Mouse (Mus musculus) urinary bladder, postnatal 14 days (tissue): Measurements from ENCODE around the gene Zfp667.
"Not testable (repeated sequence)": the region's sequence is repeated elsewhere in the genome, so short reads cannot be mapped to it uniquely, and the experiment has no call there.

Experiments used
- DNase-seq: peaks from one replicate; pipeline ENCODE4 v3.0.0; 2021; ENCODE audit warnings: low spot score

Gene Zfp667

GRCm38 (mm10) chr7:6285842-6286705, at the start of gene Zfp667:
Zfp667 (plus strand) TSS chr7:6286579.
- peak; percentile 99 for DNase-seq

DNA sequence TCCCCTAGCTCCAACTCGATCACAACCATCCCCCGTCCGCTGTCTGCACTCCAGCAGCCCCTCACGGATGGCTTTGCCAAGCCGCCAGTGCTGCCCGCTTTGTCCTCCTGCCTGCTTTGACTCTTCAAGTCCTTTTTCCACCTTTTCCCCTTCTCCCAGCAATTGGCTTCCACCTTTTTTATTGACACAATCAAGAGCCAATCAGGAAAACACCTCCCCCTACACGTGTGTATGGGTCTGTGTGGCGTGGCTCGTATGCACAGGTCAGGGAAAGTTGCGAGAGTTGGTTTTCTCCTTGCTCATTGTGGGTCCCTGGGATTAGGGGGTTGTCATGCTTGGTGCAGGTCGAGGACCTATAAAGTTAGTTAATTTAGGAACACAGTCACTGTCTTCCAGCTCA, 46.6 kb upstream of the Zfp667 start:
- no peak for DNase-seq

DNA sequence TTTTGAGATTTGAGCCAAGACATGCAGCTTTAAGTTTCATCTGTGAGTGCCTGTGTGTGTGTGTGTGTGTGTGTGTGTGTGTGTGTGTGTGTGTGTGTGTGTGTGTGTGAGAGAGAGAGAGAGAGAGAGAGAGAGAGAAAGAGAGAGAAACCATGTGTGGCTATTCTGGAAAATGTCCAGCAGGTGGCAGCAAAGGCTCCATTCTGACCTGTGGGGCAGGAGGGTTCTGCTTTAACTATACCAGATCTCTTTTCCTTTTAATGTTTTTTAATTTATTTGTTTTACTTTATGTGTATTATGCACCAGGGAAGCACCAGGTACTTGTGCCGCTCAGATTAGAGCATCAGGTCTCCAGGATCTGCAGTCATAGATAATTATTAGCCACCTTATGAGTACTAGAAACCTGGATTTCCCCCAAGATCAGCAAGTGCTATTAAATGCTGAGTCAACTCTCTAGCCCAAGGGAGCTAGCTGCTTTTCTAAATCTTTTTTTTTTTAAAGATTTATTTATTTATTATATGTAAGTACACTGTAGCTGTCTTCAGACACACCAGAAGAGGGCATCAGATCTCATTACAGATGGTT, 45.4 kb upstream of the Zfp667 start:
- peak; percentile 51 for DNase-seq

- DNase-seq: no peak
Measured at GRCm38 (mm10) chr7:6244361-6245292, 41.8 kb upstream of the Zfp667 start.

DNA sequence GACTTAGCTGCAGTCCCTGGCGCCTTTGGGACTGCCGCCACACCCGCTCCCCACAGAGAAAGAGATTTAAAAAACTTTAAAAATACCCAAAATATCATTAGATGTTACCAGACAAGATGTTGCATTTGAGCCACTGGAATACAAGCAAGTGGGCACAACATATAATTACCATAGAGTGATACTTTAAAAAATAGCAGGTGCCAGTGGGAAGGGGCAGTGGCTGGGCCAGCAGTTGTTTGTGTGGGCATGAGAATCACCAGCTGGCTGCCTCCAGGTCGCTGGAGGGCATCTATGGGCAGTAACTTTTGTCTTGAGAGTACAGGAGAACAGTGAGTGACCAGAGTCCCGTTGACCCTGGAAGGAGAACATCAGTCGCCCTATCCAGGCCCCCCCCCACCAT, 34.0 kb upstream of the Zfp667 start, which contains the start of gene Epp13:
TSS of gene Epp13 (plus strand) at position 301 of the 400 bp plus-strand sequence.
- DNase-seq: no peak

- no peak for DNase-seq
Measured at GRCm38 (mm10) chr7:6254451-6254850, 31.9 kb upstream of the Zfp667 start.

GRCm38 (mm10) chr7:6257386-6257785, 29.0 kb upstream of the Zfp667 start:
- no peak for DNase-seq

DNA sequence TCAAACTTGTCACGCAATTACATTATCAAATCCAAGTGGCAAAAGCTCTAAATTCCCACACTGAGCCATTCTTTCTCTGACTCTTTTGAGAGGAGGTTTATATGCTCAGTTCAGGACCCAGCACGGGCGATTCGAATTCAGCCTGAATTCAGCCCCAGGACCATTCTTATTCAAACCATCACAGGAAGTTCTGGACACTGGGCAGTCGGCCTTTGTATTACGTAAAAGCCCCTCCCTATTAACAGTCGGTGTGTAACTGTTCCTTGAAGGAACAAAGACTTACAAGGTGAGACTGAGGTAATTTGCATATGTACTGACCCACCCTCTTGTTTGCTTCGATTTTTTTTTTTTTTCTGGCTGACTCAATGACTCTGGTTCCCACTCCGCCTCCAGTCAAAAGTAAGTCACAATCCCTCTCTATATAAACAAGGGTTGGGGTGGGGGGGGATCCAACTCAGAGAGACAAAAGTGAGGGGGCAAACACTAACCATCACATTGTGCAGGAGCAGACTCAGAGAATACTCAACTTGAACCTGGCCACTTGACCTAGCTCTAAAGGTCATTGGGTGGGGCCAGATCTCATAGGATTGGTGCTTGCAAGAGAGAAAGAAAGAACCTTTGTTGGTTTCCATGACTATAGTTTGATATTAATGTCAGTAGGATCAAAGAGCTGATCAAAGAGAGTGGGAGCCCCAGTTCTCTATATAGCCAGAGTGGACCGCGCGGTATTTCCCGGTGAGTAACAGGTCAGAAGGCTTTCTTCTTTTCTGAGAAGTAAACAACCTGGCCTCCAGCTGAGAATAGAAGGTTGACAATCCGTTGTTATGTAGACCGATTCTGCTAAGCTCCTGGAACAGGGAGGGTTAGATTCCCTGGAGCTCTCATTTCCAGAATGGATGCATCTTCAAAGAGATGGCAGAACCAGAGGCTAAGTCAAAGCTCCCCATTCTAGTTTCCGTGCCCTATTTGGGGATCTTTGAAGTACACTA, 27.9 kb upstream of the Zfp667 start:
- DNase-seq: no peak

DNA sequence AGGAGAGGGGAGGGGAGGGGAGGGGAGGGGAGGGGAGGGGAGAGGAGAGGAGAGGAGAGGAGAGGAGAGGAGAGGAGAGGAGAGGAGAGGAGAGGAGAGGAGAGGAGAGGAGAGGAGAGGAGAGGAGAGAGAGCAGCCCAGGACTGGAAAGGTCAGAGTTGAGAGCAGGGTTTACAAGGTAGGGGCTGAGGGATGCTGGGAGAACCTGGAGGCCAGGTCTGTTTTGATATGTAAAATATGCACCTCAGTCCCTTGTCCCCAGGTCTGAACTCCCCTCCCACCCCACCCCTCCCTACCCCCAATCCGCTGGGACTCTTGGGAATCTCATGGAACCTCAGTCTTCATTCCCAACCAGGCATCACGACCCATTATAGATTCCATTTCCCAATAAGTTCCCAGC, 26.4 kb upstream of the Zfp667 start:
- not testable (repeated sequence) for DNase-seq

DNA sequence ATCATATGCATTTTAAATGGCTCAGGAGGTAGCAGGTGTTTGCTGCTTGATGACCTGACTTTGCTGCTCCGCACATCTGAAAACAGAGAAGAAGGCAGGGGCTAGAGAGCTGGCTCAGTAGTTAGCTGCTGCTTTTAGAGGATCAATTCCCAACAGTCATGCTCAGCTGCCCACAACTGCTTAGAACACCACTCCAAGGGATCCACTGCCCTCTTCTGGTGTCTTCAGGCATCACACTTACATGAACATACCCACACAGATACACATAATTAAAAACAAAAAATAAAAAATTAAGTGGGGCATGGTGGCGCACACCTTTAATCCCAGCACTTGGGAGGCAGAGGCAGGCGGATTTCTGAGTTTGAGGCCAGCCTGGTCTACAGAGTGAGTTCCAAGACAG, 24.3 kb upstream of the Zfp667 start:
- DNase-seq: no peak

- DNase-seq: no peak
Measured at GRCm38 (mm10) chr7:6262984-6263383, 23.4 kb upstream of the Zfp667 start.

DNA sequence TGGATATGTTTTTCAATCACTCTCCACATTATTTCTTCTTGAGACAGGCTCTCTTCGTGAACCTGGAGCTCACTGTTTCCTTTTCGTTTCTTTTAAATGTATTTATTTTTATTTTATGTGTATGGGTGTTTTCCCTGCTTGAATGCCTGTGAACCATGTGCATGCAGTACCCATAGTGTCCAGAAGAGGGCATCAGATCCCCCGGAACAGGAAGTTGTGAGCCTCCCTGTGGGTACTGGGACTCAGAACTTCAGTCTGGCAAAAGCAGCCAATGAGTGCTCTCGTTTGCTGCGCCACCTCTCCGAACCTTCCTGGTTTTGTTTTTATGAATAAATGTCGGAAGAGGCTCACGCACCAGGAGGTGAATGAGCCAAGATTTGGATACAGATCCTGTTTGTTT, 20.7 kb upstream of the Zfp667 start:
- peak; percentile 15 for DNase-seq

- no peak for DNase-seq
Measured at GRCm38 (mm10) chr7:6277906-6278305, 8.5 kb upstream of the Zfp667 start.

GRCm38 (mm10) chr7:6282749-6283148, 3.6 kb upstream of the Zfp667 start:
- peak; percentile 81 for DNase-seq

- peak; percentile 80 for DNase-seq
Measured at GRCm38 (mm10) chr7:6283451-6284075, 2.8 kb upstream of the Zfp667 start.

GRCm38 (mm10) chr7:6284442-6285012, 1.9 kb upstream of the Zfp667 start:
- DNase-seq: peak; percentile 21

DNA sequence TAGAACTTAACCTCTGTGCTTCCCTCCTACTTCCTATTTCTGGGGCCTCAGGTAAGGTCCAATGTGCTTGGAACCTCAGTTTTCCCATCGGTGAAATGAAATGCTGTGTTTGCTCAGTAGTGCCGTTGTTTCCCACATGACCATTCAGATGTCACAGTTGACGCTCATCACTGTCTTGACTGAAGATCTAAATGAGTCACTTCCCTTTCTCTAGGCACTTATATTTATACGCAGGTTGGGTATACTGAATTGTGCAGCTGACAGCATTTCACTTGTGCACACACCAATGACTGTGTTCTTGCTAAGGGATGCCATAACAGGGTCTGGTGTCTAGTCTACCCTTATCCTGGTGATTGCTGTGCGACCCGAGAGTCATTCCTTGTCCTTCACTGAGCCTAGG, 1.0 kb upstream of the Zfp667 start:
- DNase-seq: no peak

- no peak for DNase-seq
Measured at GRCm38 (mm10) chr7:6286921-6287531, 647 bp downstream of the Zfp667 start.

- not testable (repeated sequence) for DNase-seq
Measured at GRCm38 (mm10) chr7:6291121-6291520, 4.7 kb downstream of the Zfp667 start.

DNA sequence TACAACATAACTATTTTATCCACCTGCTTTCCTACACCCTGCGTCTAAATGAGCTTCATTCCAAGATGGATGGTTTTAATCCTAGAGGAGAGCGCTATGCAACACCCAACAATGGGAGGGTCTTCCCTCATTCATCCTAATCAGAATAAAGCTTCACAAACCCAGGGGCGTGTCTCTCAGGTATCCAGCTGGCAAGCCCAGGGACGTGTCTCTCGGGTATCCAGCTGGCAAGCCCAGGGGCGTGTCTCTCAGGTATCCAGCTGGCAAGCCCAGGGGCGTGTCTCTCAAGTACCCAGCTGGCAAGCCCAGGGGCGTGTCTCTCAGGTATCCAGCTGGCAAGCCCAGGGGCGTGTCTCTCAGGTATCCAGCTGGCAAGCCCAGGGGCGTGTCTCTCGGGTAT, 14.4 kb downstream of the Zfp667 start:
- peak; percentile 28 for DNase-seq
